Mouse (Mus musculus) megakaryocyte, embryonic 14.5 days (primary cell): ENCODE measurements around the gene Ammecr1.

Source experiments
- FLI1 ChIP-seq: IDR thresholded peaks from 2 replicates; pipeline ENCODE4 v1.6.1; 2012; ENCODE audit warnings: low read length, inconsistent platforms, mixed read lengths
- GATA1 ChIP-seq: IDR thresholded peaks from 3 replicates; pipeline ENCODE4 v1.6.1; 2012; ENCODE audit warnings: mixed read lengths, low read length, inconsistent platforms, borderline replicate concordance

GRCm38 (mm10) chrX:142965236-142966007 lies 1.1 kb downstream of the Ammecr1 start:
- TF ChIP-seq FLI1 (no peak), GATA1 (no peak)
